Mouse (Mus musculus): ENCODE measurements around the gene Zdhhc18.

Gene Zdhhc18

DNA sequence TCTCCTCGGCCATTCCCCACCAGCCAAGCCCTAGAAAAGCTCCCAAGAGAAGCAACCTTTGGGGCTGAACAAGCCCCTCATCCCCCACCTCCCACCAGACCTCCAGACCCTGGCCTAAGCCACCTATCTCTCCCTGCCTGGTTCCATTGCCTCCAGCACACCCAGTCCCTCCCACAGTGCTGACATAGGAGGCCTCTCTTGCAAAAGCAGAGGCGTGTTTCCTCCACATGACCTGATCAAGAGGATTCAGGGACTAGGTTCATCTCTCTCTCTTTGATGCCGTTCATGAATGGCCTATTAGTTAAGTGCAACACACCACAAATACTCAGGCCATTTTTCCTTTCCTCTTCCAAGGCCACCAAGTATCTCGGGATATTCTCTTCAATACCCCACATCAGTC lies 90.1 kb downstream of the Zdhhc18 start:
- DNase-seq (ENCODE audit: low read depth, low spot score) = no peak

DNA sequence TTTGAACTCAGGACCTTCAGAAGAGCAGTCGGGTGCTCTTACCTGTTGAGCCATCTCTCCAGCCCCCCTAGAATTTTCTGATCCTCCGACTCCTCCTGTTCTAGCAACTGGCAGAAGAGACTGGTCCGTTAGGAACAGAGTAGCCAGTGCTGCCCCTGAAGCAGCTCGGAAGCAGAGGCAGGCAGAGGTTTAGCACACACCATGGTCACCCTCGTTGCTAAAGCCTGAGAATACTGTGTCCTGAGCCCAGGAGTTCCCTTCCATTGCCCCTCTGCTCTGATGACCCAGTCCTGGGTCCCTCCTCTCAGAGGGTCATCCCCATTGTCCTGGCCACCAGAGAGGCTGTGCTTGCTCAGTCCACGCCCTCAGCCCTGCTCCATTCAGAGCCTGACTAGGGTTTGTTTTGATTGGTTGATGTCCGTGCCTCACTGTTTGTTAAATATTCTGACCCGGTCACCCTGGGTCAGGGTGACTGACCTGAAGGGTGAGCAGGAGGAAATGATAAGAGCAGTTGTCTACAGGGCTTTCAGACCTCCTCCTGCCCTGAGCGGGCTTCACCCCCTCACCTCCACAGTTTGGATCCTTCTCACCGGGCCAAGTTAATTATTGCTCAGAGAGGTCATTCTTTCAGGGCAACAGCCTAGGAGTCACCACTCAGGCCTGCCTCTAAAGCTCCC lies 92.8 kb downstream of the Zdhhc18 start:
- DNase-seq (ENCODE audit: low read depth, low spot score) = no peak

All from ZHBTc4 (cell line).